Mouse (Mus musculus) adrenal gland, postnatal 10 days (tissue): ENCODE data around the gene Chic1. TPM values are rescaled to one million over a fixed set of nuclear protein-coding genes. Genes with fewer than 3 reads are reported as not detected.

Experiments
- DNase-seq: peaks from one replicate; pipeline ENCODE4 v3.0.0; 2021; ENCODE audit warnings: mixed read lengths
- total RNA-seq, 2 experiments: library from RNA; stranded (reverse); gene quantifications; 2 replicates each; pipeline ENCODE4 v1.2.3; 2021

Chic1 gene
- total RNA-seq, 2 experiments from 2014 or later = 4.1 to 4.2 TPM

- no peak for DNase-seq
Measured at GRCm38 (mm10) chrX:103432293-103432692, 76.0 kb downstream of the Chic1 start.

GRCm38 (mm10) chrX:103438023-103438422, 81.7 kb downstream of the Chic1 start:
- DNase-seq = no peak

- peak; percentile 21 for DNase-seq
Measured at GRCm38 (mm10) chrX:103440803-103441202, 84.5 kb downstream of the Chic1 start.

- DNase-seq = peak; percentile 28
Measured at GRCm38 (mm10) chrX:103443755-103444154, 87.5 kb downstream of the Chic1 start.

Other genes with a start within 250 kb of the Chic1 start
- 1 to 10 TPM; 1.5 TPM for gene Nap1l2, start 169.8 kb upstream of the Chic1 start, total RNA-seq
- not detected for gene Cdx4, start 35.1 kb upstream of the Chic1 start, total RNA-seq
- gene Tsx, start 58.0 kb downstream of the Chic1 start, total RNA-seq = under 1 TPM in 1 of 2 experiments, not detected in 1; 0.64 TPM
- gene Gm26992, start 65.5 kb downstream of the Chic1 start, total RNA-seq = not detected